Mouse (Mus musculus): ENCODE data around the gene Armc8.
A peak's percentile ranks its signal among the peaks of the same experiment; 100 is the strongest.

The Armc8 gene

GRCm38 (mm10) chr9:99499336-99499735 lies 69.4 kb downstream of the Armc8 start:
- DNase-seq (ENCODE audit: low read depth), result no peak

- DNase-seq (ENCODE audit: low read depth), result no peak
Measured at GRCm38 (mm10) chr9:99492634-99493200, 76.0 kb downstream of the Armc8 start.

DNA sequence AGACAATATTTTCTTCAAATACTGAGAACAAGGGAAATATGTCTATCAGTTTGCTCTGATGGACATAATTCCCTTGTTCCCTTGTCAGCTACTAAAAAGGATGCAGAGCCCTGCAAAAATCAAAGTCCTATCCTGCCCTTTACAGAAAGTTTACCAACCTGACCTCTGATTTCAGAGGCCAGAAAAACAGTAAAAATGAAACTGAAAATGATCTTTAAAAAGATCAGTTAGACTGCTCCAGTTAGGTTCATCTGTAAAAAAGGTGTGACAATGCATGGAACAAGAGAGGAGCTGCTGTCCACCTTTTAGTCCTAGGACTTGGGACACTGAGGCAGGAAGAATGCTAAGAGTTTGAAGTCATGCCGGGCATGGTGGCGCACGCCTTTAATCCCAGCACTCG lies 77.6 kb downstream of the Armc8 start:
- no peak for DNase-seq (ENCODE audit: low read depth)

- DNase-seq (ENCODE audit: low read depth), result no peak
Measured at GRCm38 (mm10) chr9:99487841-99488240, 80.9 kb downstream of the Armc8 start.

- no peak for DNase-seq (ENCODE audit: low read depth)
Measured at GRCm38 (mm10) chr9:99487126-99487695, 81.5 kb downstream of the Armc8 start.

- DNase-seq (ENCODE audit: low read depth), result no peak
Measured at GRCm38 (mm10) chr9:99485144-99485543, 83.6 kb downstream of the Armc8 start.

DNA sequence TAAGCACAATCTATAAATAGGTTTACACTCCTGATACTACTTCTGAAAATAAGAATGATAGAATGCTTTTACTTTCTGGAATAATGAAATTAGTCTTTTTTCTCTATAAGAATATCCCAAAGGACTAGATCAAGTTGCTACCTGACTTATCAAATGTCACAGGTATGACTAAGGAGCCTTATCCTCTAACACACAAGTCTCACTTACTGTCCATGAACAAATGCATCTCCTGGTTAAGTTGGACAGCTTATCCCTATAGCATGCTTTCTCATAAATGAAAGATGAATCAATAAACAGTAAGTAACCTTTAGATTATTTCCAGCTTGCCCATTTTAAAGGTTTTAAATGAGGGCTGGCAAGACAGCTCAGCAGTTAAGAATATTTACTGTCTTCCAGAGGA lies 84.1 kb downstream of the Armc8 start:
- no peak for DNase-seq (ENCODE audit: low read depth)

DNA sequence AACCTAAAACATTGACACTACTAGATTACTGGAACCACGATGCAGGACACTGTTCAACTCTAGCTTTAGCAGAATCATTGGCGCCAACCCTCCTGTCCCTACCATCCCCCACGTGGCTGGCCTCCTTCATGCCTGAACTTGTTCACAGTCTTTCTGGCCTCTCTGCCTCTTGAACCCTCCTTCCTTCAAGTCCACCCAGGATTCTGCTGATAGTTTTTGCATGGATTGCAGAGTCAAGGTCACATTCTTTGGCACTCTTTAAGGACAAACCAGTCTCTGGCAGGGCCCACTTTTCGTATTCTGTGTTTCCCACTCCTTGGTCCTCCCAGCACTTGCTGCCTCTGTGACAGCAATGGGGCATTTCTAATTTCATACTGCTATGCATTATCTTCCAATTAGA lies 85.5 kb downstream of the Armc8 start:
- DNase-seq (ENCODE audit: low read depth), result no peak

GRCm38 (mm10) chr9:99480764-99481163 lies 87.9 kb downstream of the Armc8 start:
- no peak for DNase-seq (ENCODE audit: low read depth)

- no peak for DNase-seq (ENCODE audit: low read depth)
Measured at GRCm38 (mm10) chr9:99479181-99479711, 89.5 kb downstream of the Armc8 start.

DNA sequence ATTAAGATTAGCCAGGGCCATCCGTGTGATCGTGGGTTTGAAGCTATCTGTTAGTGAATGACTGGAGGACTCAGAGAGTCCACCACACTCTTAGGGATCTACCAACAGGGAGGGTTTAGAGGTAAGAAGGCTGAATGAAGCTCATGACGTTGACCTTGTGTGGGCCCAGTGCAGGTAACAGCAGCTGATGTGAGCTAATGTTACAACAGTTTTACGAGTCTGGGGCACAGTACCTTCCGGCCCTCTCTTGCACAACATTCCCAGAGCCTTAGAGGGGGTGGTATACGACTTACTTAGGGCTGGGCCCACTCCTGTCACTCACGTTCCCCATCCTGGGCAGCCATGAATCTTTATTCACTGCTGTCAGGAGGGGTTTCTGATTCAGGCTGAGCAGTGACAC lies 97.4 kb downstream of the Armc8 start:
- DNase-seq (ENCODE audit: low read depth), result no peak

DNA sequence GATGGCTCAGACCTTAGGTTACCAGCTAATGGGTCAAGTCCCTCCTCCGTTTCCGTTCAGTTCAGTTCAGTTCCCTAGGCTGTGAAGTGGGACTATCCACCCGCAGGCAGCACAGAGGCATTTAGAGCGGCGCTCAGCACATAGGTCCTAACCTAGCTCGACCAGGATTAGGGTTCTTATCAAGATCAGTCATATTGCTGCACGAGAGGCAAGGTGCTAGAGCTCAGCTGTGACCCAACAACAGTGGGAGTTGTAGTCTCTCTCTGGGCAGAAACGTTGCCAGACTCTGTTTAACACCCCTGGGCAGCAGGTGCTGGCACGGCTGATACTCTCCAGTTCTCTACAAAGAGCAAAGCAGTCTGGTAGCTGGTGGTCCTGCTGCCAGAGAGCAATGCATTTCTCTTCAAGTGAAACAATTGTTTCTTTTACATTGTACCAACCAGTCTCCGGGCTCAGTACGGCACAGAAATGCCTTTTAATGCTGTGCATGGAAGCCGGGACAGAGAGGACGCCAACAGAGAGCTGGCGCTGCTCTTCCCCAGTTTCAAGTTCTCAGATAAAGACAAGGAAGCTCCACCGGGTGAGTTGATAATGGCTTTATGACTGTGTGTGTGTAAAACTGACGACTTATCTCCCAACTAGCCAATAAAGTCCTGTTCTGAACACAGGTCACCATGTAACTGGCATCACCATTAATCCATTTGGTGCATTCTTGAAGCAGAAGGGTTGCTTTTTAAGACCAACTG lies 98.2 kb downstream of the Armc8 start:
- no peak for DNase-seq (ENCODE audit: low read depth)

DNA sequence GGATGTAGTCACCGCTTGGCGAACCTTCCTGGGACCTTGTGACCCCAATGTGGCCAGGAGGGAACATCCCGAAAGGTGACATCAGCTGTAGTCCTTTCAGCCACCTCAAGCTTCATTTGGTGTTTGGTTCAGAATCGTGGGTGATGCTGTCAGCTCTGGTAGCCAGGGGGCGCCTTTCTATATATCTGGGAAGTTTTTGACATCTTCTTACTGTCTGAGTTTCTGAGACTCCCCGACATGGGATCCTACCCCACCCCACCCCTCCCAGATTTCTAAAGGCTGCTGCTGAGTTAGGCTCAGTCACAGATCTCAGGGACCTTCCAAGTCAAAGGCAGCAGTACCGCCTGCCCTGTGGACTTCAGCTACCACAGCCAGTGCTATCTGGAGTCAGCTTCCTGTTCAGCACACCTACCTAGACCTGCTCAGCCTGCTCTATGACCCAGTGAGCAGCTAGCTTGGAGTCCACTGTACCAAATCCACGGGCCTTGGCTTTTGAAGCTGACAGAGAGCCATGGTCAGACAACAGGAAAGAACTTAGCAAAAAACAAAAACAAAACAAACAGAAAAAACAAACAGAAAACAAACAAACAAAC lies 98.9 kb downstream of the Armc8 start:
- no peak for DNase-seq (ENCODE audit: low read depth)

- no peak for DNase-seq (ENCODE audit: low read depth)
Measured at GRCm38 (mm10) chr9:99468572-99468971, 100.1 kb downstream of the Armc8 start.

- no peak for DNase-seq (ENCODE audit: low read depth)
Measured at GRCm38 (mm10) chr9:99464876-99465275, 103.8 kb downstream of the Armc8 start.

DNA sequence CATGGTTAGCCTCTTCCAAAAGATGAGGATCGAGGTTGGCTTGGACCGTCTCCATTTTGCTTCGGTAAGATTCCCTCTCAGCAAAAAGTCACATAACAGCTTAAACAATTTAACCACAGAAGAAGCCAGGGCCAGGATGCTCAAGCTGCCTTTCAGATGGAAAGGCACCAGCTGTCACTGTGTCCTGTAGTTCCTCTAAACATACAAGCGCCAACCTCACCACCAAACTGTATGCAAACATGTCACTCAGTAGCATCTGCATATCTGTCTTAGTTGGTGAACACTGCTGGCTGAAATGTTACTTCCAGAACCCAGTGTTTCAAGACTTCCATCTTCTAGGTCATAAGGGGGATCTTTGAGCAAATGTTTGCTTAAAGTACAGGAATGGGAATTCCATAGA lies 109.0 kb downstream of the Armc8 start:
- DNase-seq (ENCODE audit: low read depth), result no peak

DNA sequence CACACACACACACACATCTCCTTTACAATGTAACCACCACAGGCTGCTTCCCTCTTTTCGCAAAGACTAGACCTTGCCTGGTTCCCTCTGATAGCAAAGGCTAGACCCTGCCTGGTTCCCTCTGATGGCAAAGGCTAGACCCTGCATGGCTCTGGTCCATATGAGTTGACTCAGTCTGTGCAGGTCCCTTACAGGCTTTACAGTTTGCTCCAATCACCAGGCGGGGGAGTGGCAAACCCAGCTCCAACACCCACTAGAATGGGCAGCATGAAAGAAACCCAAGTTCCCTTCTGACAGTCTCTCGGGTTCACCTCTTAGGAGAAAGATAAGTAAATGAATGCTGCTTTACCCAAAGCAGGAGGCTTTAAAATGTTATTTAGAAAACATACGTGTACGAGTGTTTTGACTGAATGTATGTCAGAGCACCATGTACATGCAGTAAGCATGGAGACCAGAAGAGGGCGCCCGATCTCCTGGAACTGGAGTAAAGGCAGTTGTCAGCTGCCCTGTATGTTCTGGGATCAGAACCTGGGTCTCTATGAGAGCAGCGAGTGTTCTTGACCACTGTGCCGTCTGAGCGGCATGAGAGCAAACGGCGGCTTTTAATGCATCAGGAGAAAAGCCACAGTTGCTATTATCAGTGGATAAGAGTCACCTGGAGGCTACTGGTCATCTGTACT lies 110.0 kb downstream of the Armc8 start:
- DNase-seq (ENCODE audit: low read depth), result peak; percentile 63

- DNase-seq (ENCODE audit: low read depth), result no peak
Measured at GRCm38 (mm10) chr9:99454211-99454610, 114.5 kb downstream of the Armc8 start.

DNA sequence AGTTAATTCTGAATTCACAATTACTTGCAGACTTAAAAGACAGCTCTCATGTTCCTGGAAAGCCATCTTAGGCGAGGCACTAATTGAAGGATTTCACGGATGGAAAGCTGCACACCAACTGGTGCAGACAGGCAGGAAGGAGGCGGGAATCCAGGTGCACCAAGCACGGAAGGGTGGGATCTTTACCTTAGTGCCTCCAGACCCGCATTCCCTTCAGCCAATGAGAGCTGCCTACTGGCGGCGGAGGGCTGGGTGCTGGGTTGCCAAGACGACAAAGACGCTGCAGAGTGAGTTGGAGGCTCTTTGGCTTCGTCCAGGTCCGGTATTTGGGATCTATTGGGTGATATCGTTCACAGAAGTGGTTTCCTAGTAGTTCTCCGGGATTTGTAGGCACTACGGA lies 117.5 kb downstream of the Armc8 start, which contains the start of gene Nme9:
Gene Nme9 (plus strand): TSS at position 315 of the 400 bp plus-strand sequence.
- no peak for DNase-seq (ENCODE audit: low read depth)

GRCm38 (mm10) chr9:99449886-99450647 lies 118.6 kb downstream of the Armc8 start:
- peak; percentile 43 for DNase-seq (ENCODE audit: low read depth)

- DNase-seq (ENCODE audit: low read depth), result no peak
Measured at GRCm38 (mm10) chr9:99447323-99447722, 121.4 kb downstream of the Armc8 start.

GRCm38 (mm10) chr9:99446259-99446658 lies 122.4 kb downstream of the Armc8 start:
- no peak for DNase-seq (ENCODE audit: low read depth)
